Mouse (Mus musculus) Muller cell, postnatal 12 days (primary cell): ENCODE data around the gene Epb41.

Source experiments
- DNase-seq: peaks from one replicate; pipeline ENCODE4 v3.0.0-alpha.2; 2015; ENCODE audit errors: inconsistent ontology term

The Epb41 gene

GRCm38 (mm10) chr4:131898503-131899179, 176.5 kb downstream of the Epb41 start:
- no peak for DNase-seq

- DNase-seq, result no peak
Measured at GRCm38 (mm10) chr4:131897787-131898186, 177.3 kb downstream of the Epb41 start.

GRCm38 (mm10) chr4:131897109-131897508, 178.0 kb downstream of the Epb41 start:
- no peak for DNase-seq

- DNase-seq, result no peak
Measured at GRCm38 (mm10) chr4:131890692-131891091, 184.4 kb downstream of the Epb41 start.

- no peak for DNase-seq
Measured at GRCm38 (mm10) chr4:131888564-131888963, 186.6 kb downstream of the Epb41 start.

- DNase-seq, result no peak
Measured at GRCm38 (mm10) chr4:131885376-131885775, 189.7 kb downstream of the Epb41 start.

GRCm38 (mm10) chr4:131883571-131883970, 191.6 kb downstream of the Epb41 start:
- DNase-seq, result no peak

GRCm38 (mm10) chr4:131881306-131881705, 193.8 kb downstream of the Epb41 start:
- DNase-seq, result no peak

GRCm38 (mm10) chr4:131879692-131880091, 195.4 kb downstream of the Epb41 start:
- no peak for DNase-seq

- no peak for DNase-seq
Measured at GRCm38 (mm10) chr4:131876836-131877235, 198.3 kb downstream of the Epb41 start.

- no peak for DNase-seq
Measured at GRCm38 (mm10) chr4:131875242-131875641, 199.9 kb downstream of the Epb41 start.

GRCm38 (mm10) chr4:131874567-131874966, 200.6 kb downstream of the Epb41 start:
- DNase-seq, result no peak

- DNase-seq, result no peak
Measured at GRCm38 (mm10) chr4:131874169-131874536, 201.0 kb downstream of the Epb41 start.
